Mouse (Mus musculus): ENCODE data around the gene Ldlrad3. TPM values are rescaled to one million over a fixed set of nuclear protein-coding genes. Genes with fewer than 3 reads are reported as not detected.

The Ldlrad3 gene
- total and polyA plus RNA-seq, 3 experiments = 3.3 to 4.8 (median 3.8) TPM

GRCm38 (mm10) chr2:102192943-102193820, 7.0 kb upstream of the Ldlrad3 start:
- peak in 1 of 2 experiments; percentile 23 for DNase-seq
- 80% methylated on average over 16 of the region's 16 CpGs for WGBS
- Histone ChIP-seq H3K4me3 (no peak overlapping the region), H3K4me1 (ENCODE audit: control insufficient read depth, insufficient read depth, low read length) (peaks cover 5% of the 10 kb centered on the region), H3K27ac (no peak overlapping the region), H3K79me2 (replicated peaks; ENCODE audit: control insufficient read depth, insufficient read depth, low read length) (no peaks in the 10 kb centered on the region), H3K9ac (ENCODE audit: low read depth, low read length) (no peak overlapping the region), H3K36me3 (ENCODE audit: control insufficient read depth, insufficient read depth, low read length) (no peaks in the 10 kb centered on the region), H3K27me3 (ENCODE audit: control insufficient read depth, insufficient read depth, low read length) (no peaks in the 10 kb centered on the region)
- intact Hi-C loops (cut with DNase I) = loop anchor here (10.0 kb wide), 1 partner anchor 288 kb away; no protein-coding TSS in a partner anchor
- TF ChIP-seq CTCF (IDR thresholded peaks at IDR 0.05) (no peak), EP300 (IDR thresholded peaks at IDR 0.05; ENCODE audit: insufficient read depth, low read depth, low read length) (no peak), POLR2A (IDR thresholded peaks at IDR 0.05; ENCODE audit: insufficient read depth, low read depth, low read length) (no peak)

GRCm38 (mm10) chr2:102191736-102192135, 5.6 kb upstream of the Ldlrad3 start:
- intact Hi-C loops (cut with DNase I) = loop anchor here (10.0 kb wide), 1 partner anchor 287 kb away; no protein-coding TSS in a partner anchor
- TF ChIP-seq EP300 (IDR thresholded peaks at IDR 0.05; ENCODE audit: insufficient read depth, low read depth, low read length) (no peak), POLR2A (IDR thresholded peaks at IDR 0.05; ENCODE audit: insufficient read depth, low read depth, low read length) (no peak), CTCF (IDR thresholded peaks at IDR 0.05) (no peak)
- Histone ChIP-seq H3K4me1 (ENCODE audit: control insufficient read depth, insufficient read depth, low read length) (peaks cover 3% of the 10 kb centered on the region), H3K27me3 (ENCODE audit: control insufficient read depth, insufficient read depth, low read length) (no peaks in the 10 kb centered on the region), H3K27ac (no peak overlapping the region), H3K9ac (ENCODE audit: low read depth, low read length) (no peak overlapping the region), H3K36me3 (ENCODE audit: control insufficient read depth, insufficient read depth, low read length) (no peaks in the 10 kb centered on the region), H3K79me2 (replicated peaks; ENCODE audit: control insufficient read depth, insufficient read depth, low read length) (no peaks in the 10 kb centered on the region), H3K4me3 (no peak overlapping the region)
- DNase-seq = no peak
- 77% methylated on average over 4 of the region's 4 CpGs for WGBS

- Histone ChIP-seq H3K27ac (no peak overlapping the region), H3K9ac (ENCODE audit: low read depth, low read length) (no peak overlapping the region), H3K27me3 (ENCODE audit: control insufficient read depth, insufficient read depth, low read length) (no peaks in the 10 kb centered on the region), H3K4me3 (no peak overlapping the region), H3K36me3 (ENCODE audit: control insufficient read depth, insufficient read depth, low read length) (no peaks in the 10 kb centered on the region), H3K79me2 (replicated peaks; ENCODE audit: control insufficient read depth, insufficient read depth, low read length) (no peaks in the 10 kb centered on the region), H3K4me1 (ENCODE audit: control insufficient read depth, insufficient read depth, low read length) (peaks cover 2% of the 10 kb centered on the region)
- no peak for TF ChIP-seq EP300 (IDR thresholded peaks at IDR 0.05; ENCODE audit: insufficient read depth, low read depth, low read length)
- no peak for TF ChIP-seq POLR2A (IDR thresholded peaks at IDR 0.05; ENCODE audit: insufficient read depth, low read depth, low read length)
- no peak for TF ChIP-seq CTCF (IDR thresholded peaks at IDR 0.05)
- intact Hi-C loops (cut with DNase I) = loop anchor here (10.0 kb wide), 1 partner anchor 286 kb away; no protein-coding TSS in a partner anchor
- no peak for DNase-seq
These were observed 4.8 kb upstream of the Ldlrad3 start for GRCm38 (mm10) chr2:102190956-102191355.

GRCm38 (mm10) chr2:102185069-102185950, 875 bp downstream of the Ldlrad3 start:
- peak overlapping the region; percentile 50 for H3K4me3 ChIP-seq
- peak overlapping the region; percentile 82 for H3K27ac ChIP-seq
- intact Hi-C loops (cut with DNase I) = loop anchor here (2.0 to 5.0 kb wide), 4 partner anchors 68 to 267 kb away; partner anchors contain the start of gene Fjx1
- no peaks in the 10 kb centered on the region; the same call in 1 of the 2 replicates for H3K36me3 ChIP-seq (ENCODE audit: control insufficient read depth, insufficient read depth, low read length)
- no peaks in the 10 kb centered on the region for H3K79me2 ChIP-seq (replicated peaks; ENCODE audit: control insufficient read depth, insufficient read depth, low read length)
- H3K27me3 ChIP-seq (ENCODE audit: control insufficient read depth, insufficient read depth, low read length) = no peaks in the 10 kb centered on the region
- WGBS = 4% methylated on average over 24 of the region's 24 CpGs
- H3K9ac ChIP-seq (ENCODE audit: low read depth, low read length) = peak overlapping the region; percentile 82
- peak in 1 of 2 experiments; percentile 46 for DNase-seq
- no peak for TF ChIP-seq EP300 (IDR thresholded peaks at IDR 0.05; ENCODE audit: insufficient read depth, low read depth, low read length)
- no peak for TF ChIP-seq CTCF (IDR thresholded peaks at IDR 0.05)
- peaks cover 3% of the 10 kb centered on the region for H3K4me1 ChIP-seq (ENCODE audit: control insufficient read depth, insufficient read depth, low read length)

GRCm38 (mm10) chr2:102183720-102184480, 2.3 kb downstream of the Ldlrad3 start:
- H3K9ac ChIP-seq (ENCODE audit: low read depth, low read length) = no peak overlapping the region
- 61% methylated on average over 7 of the region's 7 CpGs for WGBS
- DNase-seq = no peak
- H3K4me3 ChIP-seq = no peak overlapping the region
- H3K36me3 ChIP-seq (ENCODE audit: control insufficient read depth, insufficient read depth, low read length) = no peaks in the 10 kb centered on the region; the same call in 1 of the 2 replicates
- H3K27ac ChIP-seq = no peak overlapping the region
- intact Hi-C loops (cut with DNase I) = loop anchor here (2.0 kb wide), 1 partner anchor 91 kb away; no protein-coding TSS in a partner anchor
- H3K4me1 ChIP-seq (ENCODE audit: control insufficient read depth, insufficient read depth, low read length) = peaks cover 3% of the 10 kb centered on the region
- no peaks in the 10 kb centered on the region; the same call in 1 of the 2 replicates for H3K79me2 ChIP-seq (replicated peaks; ENCODE audit: control insufficient read depth, insufficient read depth, low read length)
- H3K27me3 ChIP-seq (ENCODE audit: control insufficient read depth, insufficient read depth, low read length) = no peaks in the 10 kb centered on the region
- TF ChIP-seq EP300 (IDR thresholded peaks at IDR 0.05; ENCODE audit: insufficient read depth, low read depth, low read length) = no peak
- no peak for TF ChIP-seq CTCF (IDR thresholded peaks at IDR 0.05)
- TF ChIP-seq POLR2A (IDR thresholded peaks at IDR 0.05; ENCODE audit: insufficient read depth, low read depth, low read length) = no peak
